Mouse (Mus musculus) myocyte (in vitro differentiated cells): ENCODE data around the gene Atp8a1.

ENCODE experiments used
- POLR2A ChIP-seq: IDR thresholded peaks from one replicate; pipeline ENCODE4 v1.6.1; 2011; ENCODE audit warnings: low read depth, mild to moderate bottlenecking, control low read depth, moderate library complexity; ENCODE audit not compliant: insufficient read length
- TCF12 ChIP-seq: IDR thresholded peaks from one replicate; pipeline ENCODE4 v1.6.1; 2011; ENCODE audit warnings: mild to moderate bottlenecking, control low read depth; ENCODE audit not compliant: poor library complexity, insufficient read depth, severe bottlenecking

DNA sequence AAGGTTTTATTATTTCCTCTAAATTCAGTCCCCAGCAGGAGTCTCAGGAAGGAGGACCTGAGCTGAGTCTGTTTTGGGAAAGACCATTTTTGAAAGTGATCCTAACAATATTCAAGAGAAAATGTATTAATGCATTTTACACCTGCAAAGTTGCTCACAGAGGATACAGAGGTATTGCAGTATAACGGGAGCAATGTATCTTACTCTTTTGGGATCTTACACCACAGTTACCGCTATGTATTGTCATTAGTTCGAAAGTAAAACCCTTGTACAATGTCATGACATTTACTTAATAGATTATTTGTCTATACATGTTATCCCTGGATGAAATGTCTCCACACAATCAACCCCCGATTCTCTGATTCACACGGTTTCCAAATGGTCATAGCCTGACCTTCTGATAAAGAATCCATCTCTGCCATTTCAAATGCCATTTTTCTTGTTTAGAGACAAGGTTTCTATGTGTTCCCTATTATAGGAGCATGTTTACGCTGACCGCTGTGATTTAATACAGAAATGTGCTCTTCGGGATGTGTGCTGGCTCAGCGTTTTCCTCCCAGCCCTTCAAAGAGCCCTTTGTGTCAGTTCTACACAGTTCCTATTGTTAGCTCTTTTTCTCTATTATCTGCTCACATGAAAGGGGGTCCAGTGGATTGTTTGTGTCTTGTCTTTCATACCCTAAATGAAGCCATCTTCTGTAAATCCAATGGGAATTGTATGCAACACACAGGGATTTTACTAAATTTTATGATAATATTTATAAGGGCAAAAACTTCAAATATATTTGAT, 37.4 kb upstream of the Atp8a1 start:
- TF ChIP-seq POLR2A, result no peak
- no peak for TF ChIP-seq TCF12
